ENCODE assay signal across 9 mouse cellular contexts in the genomic region with DNA sequence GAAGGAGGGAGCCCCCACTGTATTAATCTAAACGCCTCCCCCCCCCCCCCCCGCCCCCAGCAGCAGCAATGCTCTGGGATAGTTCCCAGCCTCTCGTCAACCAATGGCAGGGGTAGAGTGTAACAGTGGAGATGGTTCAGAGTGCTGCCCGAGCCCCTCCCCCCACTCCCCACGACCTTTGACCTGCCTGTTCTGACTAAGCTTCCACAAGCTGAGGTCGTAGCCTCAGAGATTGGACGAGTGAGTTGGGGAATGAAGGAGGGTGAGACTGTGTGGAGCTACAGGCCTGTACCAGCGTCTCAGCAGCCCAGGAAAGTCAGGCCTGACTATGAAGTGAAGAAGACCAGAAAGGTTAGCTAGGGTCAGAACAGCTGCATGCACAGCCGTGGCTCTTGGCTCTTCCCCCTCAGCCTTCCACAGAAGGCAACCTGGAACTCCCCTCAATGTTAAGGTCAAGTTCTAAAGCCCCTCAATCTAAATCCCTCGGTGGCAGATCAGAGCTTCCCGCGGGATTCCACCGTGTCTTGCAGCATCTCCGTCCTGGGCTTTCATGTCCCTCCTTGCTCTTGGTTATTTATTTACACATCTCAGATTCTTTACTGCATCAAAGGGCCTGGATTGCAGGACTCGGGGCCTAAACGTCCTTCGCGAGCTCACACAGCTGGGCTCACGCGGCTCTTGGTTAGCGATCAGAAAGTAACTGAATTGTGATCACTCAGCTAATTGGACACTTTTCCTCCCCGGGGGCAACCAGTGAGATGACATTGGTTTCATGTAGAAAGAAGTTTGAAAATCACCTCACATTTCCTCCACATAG. TPM values are rescaled to one million over a fixed set of nuclear protein-coding genes. Genes with fewer than 3 reads are reported as not detected.
A peak's percentile ranks its signal among the peaks of the same experiment; 100 is the strongest.
DNase-seq lines count a peak whose midpoint lies in the region; ATAC-seq lines count a peak whose summit lies in the region.
"Had no signal": no experiment of that assay in that cellular context is flagged by ENCODE, and none has a peak within 500 bp of the region (broad histone marks: within the 10 kb centered on the region; RNA-seq: fewer than 3 reads in every experiment).

No protein-coding gene starts in this region.

- no peaks in the 10 kb centered on the region for H3K36me3 ChIP-seq in forebrain, embryonic 12.5 days (replicated peaks)
- H3K36me3 ChIP-seq in forebrain, embryonic 11.5 days (ENCODE audit: control insufficient read depth, insufficient read depth, low read length): no peaks in the 10 kb centered on the region
- no peaks in the 10 kb centered on the region for H3K36me3 ChIP-seq in liver, embryonic 12.5 days

- ATAC-seq in forebrain, embryonic 12.5 days (ENCODE audit: low FRiP score): 0 out of 2 replicates have a peak, but pooled peaks have one; percentile 51
- no peak for ATAC-seq in forebrain, embryonic 11.5 days (replicated peaks; ENCODE audit: low FRiP score)
- peak; percentile 54 for ATAC-seq in liver, embryonic 12.5 days
- ATAC-seq in erythroblast, adult 5-6 weeks (replicated peaks; ENCODE audit: low FRiP score, poor library complexity, severe bottlenecking): no peak

- no peak for DNase-seq in forebrain, embryonic 11.5 days (ENCODE audit: low spot score)
- DNase-seq in ZHBTc4 (ENCODE audit: low read depth, low spot score): peak; percentile 80
- DNase-seq in kidney, adult 9 months: peak; percentile 68
- no peak for DNase-seq in cerebellum, adult 11-12 months
- DNase-seq in urinary bladder, postnatal 36 days (ENCODE audit: low spot score in 2 of 2): no peak
- DNase-seq: spleen, adult 18-20 months had no signal

- H3K9me3 ChIP-seq in forebrain, embryonic 12.5 days: no peaks in the 10 kb centered on the region
- no peaks in the 10 kb centered on the region for H3K9me3 ChIP-seq in forebrain, embryonic 11.5 days (ENCODE audit: control insufficient read depth, low read length)
- H3K9me3 ChIP-seq in liver, embryonic 12.5 days (replicated peaks): no peaks in the 10 kb centered on the region

- H3K4me3 ChIP-seq in forebrain, embryonic 12.5 days (replicated peaks): no peak overlapping the region
- no peak overlapping the region for H3K4me3 ChIP-seq in forebrain, embryonic 11.5 days (ENCODE audit: low read depth, low read length)
- no peak overlapping the region for H3K4me3 ChIP-seq in liver, embryonic 12.5 days

- H3K9ac ChIP-seq in forebrain, embryonic 12.5 days: no peak overlapping the region
- no peak overlapping the region for H3K9ac ChIP-seq in forebrain, embryonic 11.5 days (ENCODE audit: low read length)
- no peak overlapping the region for H3K9ac ChIP-seq in liver, embryonic 12.5 days

- H3K27ac ChIP-seq in forebrain, embryonic 12.5 days: no peak overlapping the region
- H3K27ac ChIP-seq in forebrain, embryonic 11.5 days (ENCODE audit: low read depth, low read length): no peak overlapping the region
- no peak overlapping the region for H3K27ac ChIP-seq in liver, embryonic 12.5 days

- peaks cover 16% of the 10 kb centered on the region for H3K4me1 ChIP-seq in forebrain, embryonic 12.5 days
- H3K4me1 ChIP-seq in forebrain, embryonic 11.5 days (replicated peaks; ENCODE audit: control insufficient read depth, insufficient read depth, low read length): peaks cover 6% of the 10 kb centered on the region; the same call in 1 of the 2 replicates
- H3K4me1 ChIP-seq in liver, embryonic 12.5 days: no peaks in the 10 kb centered on the region

- H3K4me2 ChIP-seq in forebrain, embryonic 12.5 days: no peak overlapping the region
- no peak overlapping the region for H3K4me2 ChIP-seq in forebrain, embryonic 11.5 days (ENCODE audit: low read depth, low read length, severe bottlenecking)
- no peak overlapping the region for H3K4me2 ChIP-seq in liver, embryonic 12.5 days

- H3K27me3 ChIP-seq in forebrain, embryonic 12.5 days: peaks cover 9% of the 10 kb centered on the region; the same call in 1 of the 2 replicates
- H3K27me3 ChIP-seq in forebrain, embryonic 11.5 days (ENCODE audit: control insufficient read depth, insufficient read depth, low read length): no peaks in the 10 kb centered on the region
- H3K27me3 ChIP-seq in liver, embryonic 12.5 days (replicated peaks): peaks cover 11% of the 10 kb centered on the region; the same call in 1 of the 2 replicates

- WGBS in forebrain, embryonic 12.5 days: 27% methylated on average over 22 of the region's 22 CpGs
- 30% methylated on average over 21 of the region's 22 CpGs for WGBS in forebrain, embryonic 11.5 days
- WGBS in liver, embryonic 12.5 days (ENCODE audit: insufficient replicate concordance): 45% methylated on average over 22 of the region's 22 CpGs

RNA-seq across cellular contexts. Expression of a gene that starts 46.5 kb away (rescaled TPM):
- polyA plus RNA-seq in forebrain, embryonic 12.5 days (2016; fragmentation: Nextera tagmentation; extraction: Ambion mirVana): 10.4 and 13.6 TPM in 2 replicates
- 8.2 and 9.7 TPM in 2 replicates for polyA plus RNA-seq in forebrain, embryonic 11.5 days (2014; fragmentation: Nextera tagmentation; extraction: Ambion mirVana)
- polyA plus RNA-seq in liver, embryonic 12.5 days (2016; fragmentation: Nextera tagmentation; extraction: Ambion mirVana): 8.7 and 9.9 TPM in 2 replicates
- total RNA-seq in erythroblast, adult 5-6 weeks (2015; ENCODE audit: low replicate concordance): not detected in 2 replicates
- 0.68 and 0.84 TPM in 2 replicates for total RNA-seq in erythroblast, adult 5-6 weeks (2017; ENCODE audit: low replicate concordance)

Comparison
In these comparisons a context has a peak if more than half of its experiments do, and no peak if none do; other contexts are left out.
1. ATAC-seq: peak in forebrain, embryonic 12.5 days (single experiment) and liver, embryonic 12.5 days (single experiment); none in forebrain, embryonic 11.5 days (single experiment) and erythroblast, adult 5-6 weeks (single experiment).
2. DNase-seq: peak in ZHBTc4 (single experiment) and kidney, adult 9 months (single experiment); none in forebrain, embryonic 11.5 days (single experiment), cerebellum, adult 11-12 months (single experiment) and urinary bladder, postnatal 36 days (0 of 2).